Mouse (Mus musculus): ENCODE results near the gene Kctd17.

DNA sequence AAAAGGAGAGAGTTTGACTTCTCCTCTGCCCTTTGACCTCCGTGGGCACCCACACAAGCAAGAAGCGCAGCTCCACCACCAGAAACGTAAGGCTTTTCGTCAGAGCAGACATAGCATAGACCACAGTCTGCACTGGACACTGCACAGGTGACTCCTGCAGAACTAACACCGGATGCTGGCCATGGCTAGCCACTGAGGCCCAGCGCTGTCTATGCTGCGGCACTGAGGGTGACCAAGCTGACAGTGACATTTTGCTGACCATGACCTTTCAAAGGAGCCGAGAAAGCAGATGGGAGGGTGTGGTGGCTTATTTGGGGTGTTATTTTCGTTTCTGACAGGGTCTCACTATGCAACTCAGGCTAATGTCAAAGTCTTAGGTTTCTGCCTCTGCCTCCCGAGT, 28.8 kb downstream of the Kctd17 start:
- no peak for TF ChIP-seq CTCF (IDR thresholded peaks at IDR 0.05; ENCODE audit: low read depth)
- TF ChIP-seq EP300 (IDR thresholded peaks at IDR 0.05; ENCODE audit: low read depth) = no peak
